14 mouse cellular contexts compared by ENCODE assay signal in genomic region chr9:63294846-63295245, GRCm38 (mm10).
DNase-seq lines count a peak whose midpoint lies in the region; ATAC-seq and TF ChIP-seq lines count a peak whose summit lies in the region.
"Had no signal": no experiment of that assay in that cellular context is flagged by ENCODE, and none has a peak within 500 bp of the region (broad histone marks: within the 10 kb centered on the region; RNA-seq: fewer than 3 reads in every experiment).

No protein-coding gene starts in this region.

- no peak overlapping the region for H3K4me2 ChIP-seq in lung, postnatal 0 days (replicated peaks; ENCODE audit: low read depth, low read length)
- H3K4me2 ChIP-seq: forebrain, embryonic 12.5 days; hindbrain, embryonic 13.5 days; limb, embryonic 13.5 days; liver, embryonic 15.5 days had no signal

- no peak for DNase-seq in heart, adult 2 months
- no peak for DNase-seq in heart, adult 9 months (ENCODE audit: low spot score in 2 of 2)
- no peak for DNase-seq in lung, postnatal 0 days (ENCODE audit: low spot score)
- DNase-seq in lung, adult 2 months, result no peak
- peak; percentile 36 to 50 for DNase-seq in kidney, postnatal 36 days
- DNase-seq in right cerebral cortex, postnatal 14 days, result no peak
- no peak for DNase-seq in frontal cortex, adult 2 months (ENCODE audit: extremely low spot score in 1 of 2, low spot score in 1 of 2)
- DNase-seq: lung, postnatal 4 days had no signal

- no peak overlapping the region for H3K9ac ChIP-seq in heart, adult 2 months (ENCODE audit: low read depth, low read length)
- H3K9ac ChIP-seq in lung, postnatal 0 days (replicated peaks; ENCODE audit: low read depth), result no peak overlapping the region
- H3K9ac ChIP-seq: forebrain, embryonic 12.5 days; hindbrain, embryonic 13.5 days; limb, embryonic 13.5 days; liver, embryonic 15.5 days had no signal

- no peaks in the 10 kb centered on the region for H3K79me2 ChIP-seq in heart, adult 2 months (replicated peaks; ENCODE audit: control insufficient read depth, insufficient read depth, low read length)

- H3K27ac ChIP-seq in heart, adult 2 months, result peak overlapping the region; percentile 10
- no peak overlapping the region for H3K27ac ChIP-seq in lung, postnatal 0 days (ENCODE audit: low read length)
- H3K27ac ChIP-seq: forebrain, embryonic 12.5 days; limb, embryonic 13.5 days; liver, embryonic 15.5 days had no signal

- TF ChIP-seq CTCF in heart, adult 2 months (IDR thresholded peaks at IDR 0.05), result no peak
- peak; percentile 25; the same call in 1 of the 2 replicates for TF ChIP-seq CTCF in lung, postnatal 0 days (IDR thresholded peaks at IDR 0.05)
- no peak for TF ChIP-seq CTCF in lung, adult 2 months (IDR thresholded peaks at IDR 0.05; ENCODE audit: insufficient read depth, low read length)

- 63% methylated on average over 6 of the region's 6 CpGs for WGBS in heart, adult 2 months
- 66% methylated on average over 6 of the region's 6 CpGs for WGBS in lung, postnatal 0 days
- WGBS in lung, adult 2 months, result 70% methylated on average over 6 of the region's 6 CpGs

- intact Hi-C loops in heart, adult 2 months (cut with DNase I), result no loop called here

- no peak for ATAC-seq in lung, postnatal 0 days
- ATAC-seq in granulocyte monocyte progenitor cell, adult 5-6 weeks (replicated peaks; ENCODE audit: poor library complexity, severe bottlenecking), result peak; percentile 27; the same call in 1 of the 2 replicates

- peaks cover 2% of the 10 kb centered on the region; the same call in 1 of the 2 replicates for H3K36me3 ChIP-seq in heart, adult 2 months (ENCODE audit: control insufficient read depth, insufficient read depth, low read length)
- no peaks in the 10 kb centered on the region for H3K36me3 ChIP-seq in lung, postnatal 0 days (ENCODE audit: insufficient read depth, low read length)
- H3K36me3 ChIP-seq: forebrain, embryonic 12.5 days; hindbrain, embryonic 13.5 days had no signal

- no peak for TF ChIP-seq POLR2A in heart, adult 2 months (IDR thresholded peaks at IDR 0.05; ENCODE audit: insufficient read depth, low read depth, low read length)
- no peak for TF ChIP-seq POLR2A in lung, adult 2 months (IDR thresholded peaks at IDR 0.05; ENCODE audit: borderline replicate concordance, extremely low read depth, low read depth, low read length)

- H3K9me3 ChIP-seq in lung, postnatal 0 days (ENCODE audit: low read length), result no peaks in the 10 kb centered on the region
- H3K9me3 ChIP-seq: forebrain, embryonic 12.5 days; hindbrain, embryonic 13.5 days; liver, embryonic 15.5 days; midbrain, embryonic 13.5 days had no signal

- peaks cover 8% of the 10 kb centered on the region for H3K4me1 ChIP-seq in heart, adult 2 months (ENCODE audit: control insufficient read depth, insufficient read depth, low read length)
- no peaks in the 10 kb centered on the region for H3K4me1 ChIP-seq in lung, postnatal 0 days (ENCODE audit: insufficient read depth, low read depth, low read length)
- no peaks in the 10 kb centered on the region for H3K4me1 ChIP-seq in lung, adult 2 months (ENCODE audit: control insufficient read depth, insufficient read depth, low read length)
- H3K4me1 ChIP-seq: liver, embryonic 15.5 days had no signal

- no peaks in the 10 kb centered on the region for H3K27me3 ChIP-seq in heart, adult 2 months (ENCODE audit: control insufficient read depth, insufficient read depth, low read length)
- H3K27me3 ChIP-seq in lung, postnatal 0 days (replicated peaks; ENCODE audit: insufficient read depth, low read length), result no peaks in the 10 kb centered on the region
- H3K27me3 ChIP-seq: forebrain, embryonic 12.5 days; hindbrain, embryonic 13.5 days; limb, embryonic 13.5 days; liver, embryonic 15.5 days; midbrain, embryonic 13.5 days had no signal

- no peak overlapping the region for H3K4me3 ChIP-seq in heart, adult 2 months
- no peak overlapping the region for H3K4me3 ChIP-seq in lung, postnatal 0 days (ENCODE audit: low read depth, low read length)
- no peak overlapping the region for H3K4me3 ChIP-seq in lung, adult 2 months (replicated peaks; ENCODE audit: extremely low read depth, low read depth, low read length)
- H3K4me3 ChIP-seq: forebrain, embryonic 12.5 days; hindbrain, embryonic 13.5 days; limb, embryonic 13.5 days; liver, embryonic 15.5 days; midbrain, embryonic 13.5 days had no signal

- no peak for TF ChIP-seq EP300 in heart, adult 2 months (IDR thresholded peaks at IDR 0.05; ENCODE audit: insufficient read depth, low read depth, low read length)
- TF ChIP-seq EP300 in lung, postnatal 0 days (IDR thresholded peaks at IDR 0.05), result no peak

Comparison
In these comparisons a context has a peak if more than half of its experiments do, and no peak if none do; other contexts are left out.
1. DNase-seq: peak in kidney, postnatal 36 days (2 of 2); none in heart, adult 2 months (0 of 2), heart, adult 9 months (0 of 2), lung, postnatal 0 days (single experiment), lung, adult 2 months (single experiment), right cerebral cortex, postnatal 14 days (single experiment) and frontal cortex, adult 2 months (0 of 2).